Mouse (Mus musculus): ENCODE data around the gene Kctd15. TPM values are rescaled to one million over a fixed set of nuclear protein-coding genes. Genes with fewer than 3 reads are reported as not detected.

Kctd15 gene
- 10.0 TPM for polyA plus RNA-seq (2015; fragmentation: Illumina TruSeq; extraction: RNeasy Lipid Tissue Mini Kit (QIAGEN cat#74804); ENCODE audit: low read depth, low replicate concordance)

DNA sequence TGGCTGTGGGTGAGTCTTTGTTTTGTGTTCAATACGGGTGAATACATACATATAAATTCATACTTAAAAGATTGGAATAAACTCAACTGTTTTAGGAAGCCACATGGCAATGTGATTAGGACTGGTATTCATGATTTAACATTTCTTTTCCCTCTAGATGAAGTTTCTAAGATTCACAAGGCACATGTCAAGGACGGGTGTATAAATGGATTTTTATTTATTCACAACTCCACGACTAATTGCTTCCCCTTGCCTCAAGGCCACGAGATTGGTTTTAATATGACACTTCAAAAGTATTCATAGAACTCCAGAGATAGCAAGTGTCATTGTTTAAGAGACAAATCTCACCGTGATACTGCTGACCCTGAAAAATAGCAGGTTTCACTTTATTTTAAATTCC is at the start of gene Kctd15:
Gene Kctd15, minus strand, starts transcription at position 101 of the 400 bp plus-strand sequence.

Other genes with a start within 250 kb of the Kctd15 start
- 12.2 TPM for gene Chst8, start 156.0 kb upstream of the Kctd15 start, polyA plus RNA-seq (2015; fragmentation: Illumina TruSeq; extraction: RNeasy Lipid Tissue Mini Kit (QIAGEN cat#74804); ENCODE audit: low read depth, low replicate concordance)